Mouse (Mus musculus): Measurements from ENCODE around the gene Apoa5. TPM values are rescaled to one million over a fixed set of nuclear protein-coding genes. Genes with fewer than 3 reads are reported as not detected.

Gene Apoa5
- not detected in 2 replicates for polyA plus RNA-seq (2015; fragmentation: Nextera tagmentation; extraction: Ambion mirVana)

DNA sequence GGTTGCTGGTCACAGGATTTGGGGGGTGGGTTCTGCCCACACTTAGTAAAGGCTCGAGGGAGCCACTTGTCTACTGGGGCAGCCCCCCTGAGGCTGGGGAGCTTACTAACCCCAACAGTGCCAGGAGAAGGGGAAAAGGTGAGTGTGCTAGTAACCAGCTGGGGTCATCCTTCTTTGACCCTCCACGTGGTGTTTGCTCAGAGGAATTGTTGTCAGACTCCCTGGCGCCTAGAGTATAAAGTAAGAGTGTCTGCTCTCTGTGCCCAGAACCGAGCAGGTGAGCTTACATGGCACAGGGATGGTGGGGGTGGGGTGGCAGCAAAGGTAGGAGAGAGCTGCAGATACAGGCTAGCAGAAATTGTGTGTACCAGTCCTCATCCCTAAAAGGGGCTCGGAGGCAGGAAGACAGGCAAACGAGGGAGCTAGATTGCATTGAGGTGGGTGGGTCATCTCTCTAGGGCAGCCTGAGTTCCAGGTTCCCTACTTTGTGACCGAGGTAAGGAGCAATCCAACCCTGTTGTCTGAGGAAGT, at the start of gene Apoa5:
TSS of gene Apoa5 (plus strand) at position 291 of the 531 bp plus-strand sequence.
- Histone ChIP-seq H3K27ac (ENCODE audit: low read depth, low read length) (no peak within 1 kb of the TSS), H3K9ac (ENCODE audit: low read depth, low read length) (no peak within 1 kb of the TSS), H3K4me2 (ENCODE audit: low read length) (no peak within 1 kb of the TSS), H3K9me3 (ENCODE audit: control insufficient read depth, low read length) (no peaks in the 10 kb centered on the region), H3K27me3 (replicated peaks; ENCODE audit: control insufficient read depth, insufficient read depth, low read length) (peaks cover 3% of the 10 kb centered on the region), H3K36me3 (ENCODE audit: control insufficient read depth, insufficient read depth, low read length) (no peaks in the 10 kb centered on the region), H3K4me1 (ENCODE audit: control insufficient read depth, insufficient read depth, low read depth, low read length) (no peaks in the 10 kb centered on the region), H3K4me3 (ENCODE audit: low read length) (no peak within 1 kb of the TSS)
- WGBS: 64% methylated on average over 7 of the region's 7 CpGs
- ATAC-seq: no peak

DNA sequence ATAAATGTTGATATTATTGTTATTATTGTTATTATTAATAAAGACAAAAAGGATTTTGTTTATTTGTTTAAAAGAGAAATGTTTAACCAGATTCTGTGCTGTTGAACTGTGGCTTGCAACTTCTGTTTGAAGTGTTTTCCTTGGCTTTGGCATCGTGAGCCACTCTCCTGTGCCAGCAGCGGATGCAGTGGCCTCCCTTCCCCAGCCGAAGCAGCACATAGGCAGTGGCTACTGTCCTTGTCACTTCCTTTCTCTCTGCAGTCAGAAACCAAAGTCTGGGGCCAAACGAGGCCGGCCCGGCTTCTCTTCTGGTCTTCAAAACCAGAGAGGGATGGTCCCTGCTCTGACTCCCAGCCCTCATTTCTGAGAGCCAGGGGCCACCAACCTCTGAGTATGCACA, 45.3 kb upstream of the Apoa5 start:
- no peak overlapping the region for H3K4me3 ChIP-seq (ENCODE audit: low read length)
- no peak overlapping the region for H3K4me2 ChIP-seq (ENCODE audit: low read length)
- no peaks in the 10 kb centered on the region for H3K4me1 ChIP-seq (ENCODE audit: control insufficient read depth, insufficient read depth, low read depth, low read length)
- no peak overlapping the region for H3K9ac ChIP-seq (ENCODE audit: low read depth, low read length)
- no peaks in the 10 kb centered on the region for H3K9me3 ChIP-seq (ENCODE audit: control insufficient read depth, low read length)
- no peak overlapping the region for H3K27ac ChIP-seq (ENCODE audit: low read depth, low read length)
- 89% methylated on average over 6 of the region's 6 CpGs for WGBS
- H3K36me3 ChIP-seq (ENCODE audit: control insufficient read depth, insufficient read depth, low read length): peaks cover 17% of the 10 kb centered on the region
- ATAC-seq: no peak
- H3K27me3 ChIP-seq (replicated peaks; ENCODE audit: control insufficient read depth, insufficient read depth, low read length): no peaks in the 10 kb centered on the region

- peaks cover 17% of the 10 kb centered on the region for H3K36me3 ChIP-seq (ENCODE audit: control insufficient read depth, insufficient read depth, low read length)
- no peak overlapping the region for H3K4me2 ChIP-seq (ENCODE audit: low read length)
- H3K4me3 ChIP-seq (ENCODE audit: low read length): no peak overlapping the region
- no peak overlapping the region for H3K9ac ChIP-seq (ENCODE audit: low read depth, low read length)
- H3K27me3 ChIP-seq (replicated peaks; ENCODE audit: control insufficient read depth, insufficient read depth, low read length): no peaks in the 10 kb centered on the region
- H3K9me3 ChIP-seq (ENCODE audit: control insufficient read depth, low read length): no peaks in the 10 kb centered on the region
- no peaks in the 10 kb centered on the region for H3K4me1 ChIP-seq (ENCODE audit: control insufficient read depth, insufficient read depth, low read depth, low read length)
- H3K27ac ChIP-seq (ENCODE audit: low read depth, low read length): no peak overlapping the region
- no peak for ATAC-seq
- WGBS: 88% methylated on average over 3 of the region's 3 CpGs
These were observed 44.3 kb upstream of the Apoa5 start for GRCm38 (mm10) chr9:46224101-46224500.

DNA sequence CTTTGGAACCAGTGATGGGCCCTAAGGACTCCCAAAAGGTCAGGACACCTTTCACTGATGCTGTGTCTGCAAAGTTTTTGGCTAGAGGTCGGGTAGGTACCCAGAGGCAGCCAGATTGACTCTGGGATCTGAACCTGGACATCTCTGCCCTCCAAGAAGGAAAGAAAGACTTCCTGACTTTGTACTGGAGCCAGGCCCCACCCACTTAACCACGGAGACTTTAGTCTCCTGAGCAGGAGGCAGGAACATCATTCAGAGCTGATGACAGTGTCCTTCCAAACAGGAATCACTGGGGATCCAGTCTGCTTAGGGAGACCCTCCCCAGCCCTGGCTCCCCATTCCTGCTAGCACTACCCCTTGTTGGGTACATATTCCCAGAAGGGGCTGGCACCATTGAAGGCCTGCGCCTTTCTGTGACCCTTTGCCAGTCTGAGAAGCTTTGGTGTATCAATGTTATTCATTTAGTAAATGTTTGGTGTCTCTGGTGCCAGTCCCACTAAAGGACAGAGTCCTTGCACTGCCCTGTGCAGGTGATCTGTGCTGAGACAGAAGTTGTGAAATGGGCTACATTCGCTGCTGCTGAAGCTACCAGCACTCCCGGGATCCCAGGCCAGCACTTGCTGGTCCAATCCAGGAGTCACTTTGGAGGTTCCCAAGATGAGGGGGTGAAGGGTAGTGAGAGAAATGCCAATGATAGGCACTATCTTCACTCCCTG, 43.3 kb upstream of the Apoa5 start:
- Histone ChIP-seq H3K4me3 (ENCODE audit: low read length) (no peak overlapping the region), H3K36me3 (ENCODE audit: control insufficient read depth, insufficient read depth, low read length) (peaks cover 17% of the 10 kb centered on the region), H3K4me1 (ENCODE audit: control insufficient read depth, insufficient read depth, low read depth, low read length) (peaks cover 2% of the 10 kb centered on the region; the same call in 1 of the 2 replicates), H3K9ac (ENCODE audit: low read depth, low read length) (no peak overlapping the region), H3K27me3 (replicated peaks; ENCODE audit: control insufficient read depth, insufficient read depth, low read length) (no peaks in the 10 kb centered on the region), H3K27ac (ENCODE audit: low read depth, low read length) (no peak overlapping the region), H3K9me3 (ENCODE audit: control insufficient read depth, low read length) (no peaks in the 10 kb centered on the region), H3K4me2 (ENCODE audit: low read length) (no peak overlapping the region)
- no peak for ATAC-seq
- WGBS: 65% methylated on average over 5 of the region's 5 CpGs

- no peak overlapping the region for H3K4me3 ChIP-seq (ENCODE audit: low read length)
- no peak overlapping the region for H3K9ac ChIP-seq (ENCODE audit: low read depth, low read length)
- H3K36me3 ChIP-seq (ENCODE audit: control insufficient read depth, insufficient read depth, low read length): no peaks in the 10 kb centered on the region; the same call in 1 of the 2 replicates
- H3K9me3 ChIP-seq (ENCODE audit: control insufficient read depth, low read length): no peaks in the 10 kb centered on the region
- H3K4me2 ChIP-seq (ENCODE audit: low read length): no peak overlapping the region
- 93% methylated on average over 3 of the region's 3 CpGs for WGBS
- peaks cover 7% of the 10 kb centered on the region for H3K4me1 ChIP-seq (ENCODE audit: control insufficient read depth, insufficient read depth, low read depth, low read length)
- no peaks in the 10 kb centered on the region for H3K27me3 ChIP-seq (replicated peaks; ENCODE audit: control insufficient read depth, insufficient read depth, low read length)
- H3K27ac ChIP-seq (ENCODE audit: low read depth, low read length): no peak overlapping the region
- ATAC-seq: no peak
These were observed 41.3 kb upstream of the Apoa5 start for GRCm38 (mm10) chr9:46227064-46227614.

- Histone ChIP-seq H3K9me3 (ENCODE audit: control insufficient read depth, low read length) (no peaks in the 10 kb centered on the region), H3K27ac (ENCODE audit: low read depth, low read length) (no peak within 1 kb of the TSS), H3K9ac (ENCODE audit: low read depth, low read length) (no peak within 1 kb of the TSS), H3K4me2 (ENCODE audit: low read length) (no peak within 1 kb of the TSS), H3K27me3 (replicated peaks; ENCODE audit: control insufficient read depth, insufficient read depth, low read length) (no peaks in the 10 kb centered on the region), H3K4me1 (ENCODE audit: control insufficient read depth, insufficient read depth, low read depth, low read length) (peaks cover 7% of the 10 kb centered on the region), H3K4me3 (ENCODE audit: low read length) (no peak within 1 kb of the TSS), H3K36me3 (ENCODE audit: control insufficient read depth, insufficient read depth, low read length) (no peaks in the 10 kb centered on the region)
- 71% methylated on average over 9 of the region's 9 CpGs for WGBS
- ATAC-seq: no peak
These were observed 39.9 kb upstream of the Apoa5 start, which contains the start of gene Apoa1 for GRCm38 (mm10) chr9:46228491-46228890. Apoa1 (plus strand) TSS chr9:46228580.

GRCm38 (mm10) chr9:46229573-46230449, 38.6 kb upstream of the Apoa5 start:
- Histone ChIP-seq H3K4me2 (ENCODE audit: low read length) (peak overlapping the region; percentile 75), H3K27me3 (replicated peaks; ENCODE audit: control insufficient read depth, insufficient read depth, low read length) (no peaks in the 10 kb centered on the region), H3K4me1 (ENCODE audit: control insufficient read depth, insufficient read depth, low read depth, low read length) (peaks cover 7% of the 10 kb centered on the region), H3K9ac (ENCODE audit: low read depth, low read length) (peak overlapping the region; percentile 64), H3K4me3 (ENCODE audit: low read length) (peak overlapping the region; percentile 44), H3K36me3 (ENCODE audit: control insufficient read depth, insufficient read depth, low read length) (no peaks in the 10 kb centered on the region), H3K9me3 (ENCODE audit: control insufficient read depth, low read length) (no peaks in the 10 kb centered on the region), H3K27ac (ENCODE audit: low read depth, low read length) (peak overlapping the region; percentile 44)
- WGBS: 16% methylated on average over 37 of the region's 37 CpGs
- ATAC-seq: peak; percentile 96

DNA sequence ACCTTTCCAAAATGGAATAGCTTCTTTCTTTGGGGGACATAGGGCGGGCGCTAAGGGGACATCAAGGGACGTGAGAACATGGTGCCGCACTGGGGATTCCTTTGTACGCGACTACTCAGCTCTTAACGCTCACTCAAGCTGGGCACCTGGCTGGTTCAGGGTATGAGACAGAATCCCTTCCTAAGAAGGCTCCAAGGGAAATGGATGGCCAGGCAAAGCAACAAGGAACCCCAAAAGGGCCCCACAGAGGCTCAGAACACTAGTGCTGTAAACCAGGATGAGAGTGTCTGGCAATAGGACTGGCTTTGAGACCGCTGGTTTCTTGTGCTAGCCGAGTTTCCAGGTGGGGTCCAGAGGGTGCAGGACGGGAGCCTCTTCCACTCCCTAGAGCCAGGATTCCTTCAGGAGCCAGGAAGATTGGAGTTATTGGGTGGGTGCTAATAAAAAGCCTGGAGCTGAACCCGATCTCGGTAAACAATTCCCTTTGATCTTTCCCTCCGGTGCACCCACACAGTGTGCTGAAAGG, 37.9 kb upstream of the Apoa5 start:
- H3K9ac ChIP-seq (ENCODE audit: low read depth, low read length): peak overlapping the region; percentile 64
- peak overlapping the region; percentile 44 for H3K27ac ChIP-seq (ENCODE audit: low read depth, low read length)
- H3K27me3 ChIP-seq (replicated peaks; ENCODE audit: control insufficient read depth, insufficient read depth, low read length): no peaks in the 10 kb centered on the region
- peaks cover 7% of the 10 kb centered on the region for H3K4me1 ChIP-seq (ENCODE audit: control insufficient read depth, insufficient read depth, low read depth, low read length)
- no peaks in the 10 kb centered on the region for H3K36me3 ChIP-seq (ENCODE audit: control insufficient read depth, insufficient read depth, low read length)
- peak overlapping the region; percentile 44 for H3K4me3 ChIP-seq (ENCODE audit: low read length)
- 19% methylated on average over 13 of the region's 13 CpGs for WGBS
- H3K9me3 ChIP-seq (ENCODE audit: control insufficient read depth, low read length): no peaks in the 10 kb centered on the region
- peak overlapping the region; percentile 75 for H3K4me2 ChIP-seq (ENCODE audit: low read length)
- peak; percentile 41 for ATAC-seq
